Mouse (Mus musculus): ENCODE measurements around the gene Cdan1. TPM values are rescaled to one million over a fixed set of nuclear protein-coding genes. Genes with fewer than 3 reads are reported as not detected.
A peak's percentile ranks its signal among the peaks of the same experiment; 100 is the strongest.
"Not testable (repeated sequence)": the region's sequence is repeated elsewhere in the genome, so short reads cannot be mapped to it uniquely, and the experiment has no call there.

The Cdan1 gene
- total RNA-seq, 2 experiments from 2014 or later = 20.8 to 23.3 TPM

GRCm38 (mm10) chr2:120700379-120700885, 149.5 kb downstream of the Cdan1 start:
- DNase-seq (ENCODE audit: extremely low spot score in 1 of 2, low spot score in 2 of 2) = no peak
- intact Hi-C loops (cut with DNase I) = no loop called here

GRCm38 (mm10) chr2:120697767-120698166, 152.2 kb downstream of the Cdan1 start:
- intact Hi-C loops (cut with DNase I) = no loop called here
- no peak for DNase-seq (ENCODE audit: extremely low spot score in 1 of 2, low spot score in 2 of 2)

- DNase-seq (ENCODE audit: extremely low spot score in 1 of 2, low spot score in 2 of 2); intact Hi-C loops (cut with DNase I): not testable (repeated sequence)
These were observed 168.8 kb downstream of the Cdan1 start for GRCm38 (mm10) chr2:120681151-120681550.

GRCm38 (mm10) chr2:120670253-120670652, 179.7 kb downstream of the Cdan1 start:
- peak in 1 of 2 experiments; percentile 13 for DNase-seq (ENCODE audit: extremely low spot score in 1 of 2, low spot score in 2 of 2)
- intact Hi-C loops (cut with DNase I) = no loop called here

- intact Hi-C loops (cut with DNase I) = loop anchor here (5.0 kb wide), 2 partner anchors 40 to 190 kb away; partner anchors contain the start of gene Stard9
These were observed 182.5 kb downstream of the Cdan1 start for GRCm38 (mm10) chr2:120667446-120667845.

More at GRCm38 (mm10) chr2:120667446-120667845, 182.5 kb downstream of the Cdan1 start:
- no peak for DNase-seq (ENCODE audit: extremely low spot score in 1 of 2, low spot score in 2 of 2)

Other genes starting within 250 kb of the Cdan1 start
- 10 to 100 TPM; 16.7 to 17.2 TPM for gene Haus2, start 240.7 kb downstream of the Cdan1 start, total RNA-seq (2021)
- gene Lrrc57, start 240.6 kb downstream of the Cdan1 start, total RNA-seq (2021) = 10 to 100 TPM; 21.1 to 26.5 TPM
- 10 to 100 TPM in 1 of 2 experiments, 1 to 10 TPM in 1; 9.7 to 10.6 TPM for gene Stard9, start 221.0 kb downstream of the Cdan1 start, total RNA-seq (2021)
- gene Ttbk2, start 476 bp upstream of the Cdan1 start, total RNA-seq (2021) = 10 to 100 TPM; 66.9 TPM
- gene Ubr1, start 120.6 kb upstream of the Cdan1 start, total RNA-seq (2021) = 10 to 100 TPM; 40.9 to 42.3 TPM
- 10 to 100 TPM; 20.6 to 24.9 TPM for gene Tmem62, start 126.9 kb upstream of the Cdan1 start, total RNA-seq (2021)
- gene Ccndbp1, start 158.3 kb upstream of the Cdan1 start, total RNA-seq (2021) = 10 to 100 TPM; 57.1 to 59.1 TPM
- gene Epb42, start 186.9 kb upstream of the Cdan1 start, total RNA-seq (2021) = not detected
- not detected for gene Tgm5, start 235.7 kb upstream of the Cdan1 start, total RNA-seq (2021)

All from left cerebral cortex, postnatal 10 days (tissue).